23 mouse cellular contexts compared by ENCODE assay signal in the genomic region with DNA sequence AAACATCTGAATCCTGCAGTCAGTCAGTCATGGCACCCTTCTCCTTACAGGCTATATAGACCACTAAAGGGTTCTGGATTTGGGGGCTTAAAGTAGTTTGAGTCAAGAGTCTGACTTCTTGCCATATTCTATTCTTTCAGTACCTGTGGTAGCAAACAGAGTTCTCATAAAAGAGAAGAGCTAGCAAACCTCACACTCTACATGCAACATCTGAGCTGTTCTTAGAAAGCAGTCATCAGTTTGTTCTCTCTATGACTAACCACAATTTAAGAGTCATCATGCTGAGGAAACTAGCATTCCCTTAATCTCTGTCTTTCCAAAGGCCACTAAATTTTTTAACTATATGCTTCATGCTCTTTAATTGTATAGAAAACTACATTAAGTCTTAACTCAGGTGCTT.
"Had no signal": no experiment of that assay in that cellular context is flagged by ENCODE, and none has a peak within 500 bp of the region (broad histone marks: within the 10 kb centered on the region; RNA-seq: fewer than 3 reads in every experiment).

No protein-coding gene starts in this region.

- DNase-seq: gastrocnemius, adult 2 months; gastrocnemius, postnatal 10 days; gastrocnemius, postnatal 25 days; heart, adult 18-20 months; heart, postnatal 10 days; heart, postnatal 4 days; kidney, adult 11 months; kidney, adult 8-10 months; kidney, postnatal 10 days; kidney, postnatal 25 days; kidney, postnatal 4 days; layer of hippocampus, postnatal 36 days; liver; liver, embryonic 13.5 days had no signal

- H3K27me3 ChIP-seq: heart, embryonic 12.5 days; hindbrain, embryonic 12.5 days; limb, embryonic 12.5 days; liver, embryonic 13.5 days; liver, embryonic 15.5 days had no signal

- H3K27ac ChIP-seq: gastrocnemius, adult 2 months; heart, embryonic 10.5 days; hindbrain, embryonic 10.5 days; hindbrain, embryonic 12.5 days; hindbrain, embryonic 14.5 days; layer of hippocampus, adult 2 months; limb, embryonic 10.5 days; limb, embryonic 12.5 days; liver, embryonic 13.5 days; liver, embryonic 15.5 days had no signal

- H3K36me3 ChIP-seq: heart, embryonic 10.5 days; heart, embryonic 12.5 days; hindbrain, embryonic 10.5 days; hindbrain, embryonic 12.5 days; limb, embryonic 12.5 days; liver, embryonic 13.5 days; liver, embryonic 15.5 days had no signal

- H3K4me3 ChIP-seq: gastrocnemius, adult 2 months; heart, embryonic 10.5 days; heart, embryonic 12.5 days; hindbrain, embryonic 10.5 days; hindbrain, embryonic 12.5 days; layer of hippocampus, adult 2 months; limb, embryonic 10.5 days; limb, embryonic 12.5 days; liver, embryonic 13.5 days; liver, embryonic 15.5 days had no signal
